Mouse (Mus musculus) retina, postnatal 1 day (tissue): Measurements from ENCODE around the gene 9530003J23Rik.
A peak's percentile ranks its signal among the peaks of the same experiment; 100 is the strongest.
"Not testable (repeated sequence)": the region's sequence is repeated elsewhere in the genome, so short reads cannot be mapped to it uniquely, and the experiment has no call there.

Source experiments
- DNase-seq: peaks from one replicate; pipeline ENCODE4 v3.0.0-alpha.2; 2012

Gene 9530003J23Rik

DNA sequence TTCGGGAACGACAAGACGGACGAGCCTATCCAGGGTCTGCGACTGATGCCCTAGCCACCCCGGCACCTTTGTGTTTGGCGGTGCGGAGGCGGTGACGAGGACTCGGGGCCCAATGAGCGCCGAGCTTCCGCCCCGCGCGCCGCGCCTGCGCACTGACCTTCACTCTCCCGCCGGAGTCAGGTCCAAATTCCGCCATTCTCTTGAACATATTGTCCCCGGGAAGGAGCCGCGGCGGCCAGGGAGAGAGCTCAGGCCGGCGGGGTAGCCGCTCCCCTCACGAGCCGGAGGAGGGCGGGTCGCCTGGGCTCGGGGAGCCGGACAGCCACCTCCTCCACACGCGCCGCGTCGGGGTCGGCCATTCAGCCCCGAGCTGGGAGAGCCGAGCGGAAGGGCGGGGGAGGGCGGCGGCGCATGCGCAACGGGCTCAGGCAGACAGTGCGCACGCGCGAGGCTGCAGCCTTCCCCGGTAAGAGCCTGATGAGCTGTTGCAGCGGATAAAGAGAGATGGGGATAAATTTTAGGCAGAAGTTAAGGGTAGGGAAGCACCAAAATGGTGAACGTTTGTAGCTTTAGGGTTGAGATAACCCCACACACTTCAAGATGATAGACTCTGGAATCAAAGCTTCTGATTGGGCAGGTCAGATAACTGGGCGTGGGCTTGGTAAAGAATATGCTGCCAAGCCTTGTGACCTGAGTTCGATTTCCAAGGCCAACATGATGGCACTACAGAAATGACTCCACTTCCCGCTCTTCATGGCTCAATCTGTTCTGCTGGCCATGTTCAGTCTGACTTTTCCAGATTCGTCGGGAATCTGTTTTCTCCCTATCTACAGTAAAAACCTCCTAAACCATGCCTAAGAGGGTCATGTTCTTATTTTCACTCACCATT, 14.2 kb downstream of the 9530003J23Rik start, which contains the start of gene Yeats4:
Gene Yeats4 (minus strand): TSS at position 406 of the 889 bp plus-strand sequence.
- peak; percentile 96 for DNase-seq

DNA sequence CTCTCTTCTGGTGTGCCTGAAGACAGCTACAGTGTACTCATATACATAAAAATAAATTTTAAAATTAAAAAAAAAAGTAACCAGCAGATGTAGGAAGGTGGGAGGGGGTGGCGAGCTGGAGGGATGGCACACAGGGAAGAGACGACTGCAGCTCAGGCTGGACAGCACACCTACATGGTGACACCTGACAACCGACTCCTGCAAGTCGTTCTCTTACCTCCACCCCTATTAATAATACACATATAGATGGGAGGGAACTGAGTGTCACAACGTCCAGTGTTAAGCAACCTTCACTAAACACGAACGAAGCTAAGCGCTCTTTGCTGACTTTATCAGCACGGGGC, 14.8 kb downstream of the 9530003J23Rik start:
- DNase-seq = no peak

DNA sequence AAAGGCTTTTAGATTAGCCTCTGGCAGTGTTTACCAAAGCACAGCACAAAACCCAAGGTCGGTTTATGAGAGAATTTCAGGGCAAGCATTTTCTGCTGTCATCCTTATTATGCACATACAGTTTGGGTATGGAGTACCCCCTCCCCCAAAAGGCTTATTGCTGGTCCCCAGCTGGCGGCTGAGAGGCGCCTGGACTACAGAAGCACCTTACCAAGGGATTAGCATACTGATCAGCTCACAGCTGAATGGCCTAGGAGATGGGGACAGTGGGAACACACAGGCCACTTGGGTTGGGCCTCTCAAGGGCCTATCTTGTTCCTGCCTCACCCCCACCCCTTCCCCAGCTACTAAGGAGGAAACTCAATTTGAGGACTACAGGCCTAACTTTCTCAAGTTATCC, 15.7 kb downstream of the 9530003J23Rik start:
- peak; percentile 75 for DNase-seq

DNA sequence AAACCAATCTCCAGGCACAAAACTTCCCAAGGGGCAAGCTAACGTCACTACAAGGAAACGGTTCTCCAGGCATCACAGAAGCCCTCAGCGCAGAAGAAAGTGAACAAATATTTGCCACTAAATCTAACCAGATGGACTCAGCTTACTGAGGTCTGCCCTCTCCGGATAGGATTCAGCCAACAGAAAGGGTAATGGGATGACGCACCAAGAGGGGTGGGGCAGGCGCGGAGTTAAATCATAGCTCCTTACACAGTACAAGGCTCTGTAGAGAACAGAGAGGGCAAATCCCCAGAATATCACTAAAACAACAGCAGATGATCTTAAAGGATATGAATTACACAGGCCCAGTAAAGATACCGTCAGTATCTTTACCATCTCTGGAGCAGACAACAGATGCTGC, 20.2 kb downstream of the 9530003J23Rik start:
- DNase-seq = no peak

DNA sequence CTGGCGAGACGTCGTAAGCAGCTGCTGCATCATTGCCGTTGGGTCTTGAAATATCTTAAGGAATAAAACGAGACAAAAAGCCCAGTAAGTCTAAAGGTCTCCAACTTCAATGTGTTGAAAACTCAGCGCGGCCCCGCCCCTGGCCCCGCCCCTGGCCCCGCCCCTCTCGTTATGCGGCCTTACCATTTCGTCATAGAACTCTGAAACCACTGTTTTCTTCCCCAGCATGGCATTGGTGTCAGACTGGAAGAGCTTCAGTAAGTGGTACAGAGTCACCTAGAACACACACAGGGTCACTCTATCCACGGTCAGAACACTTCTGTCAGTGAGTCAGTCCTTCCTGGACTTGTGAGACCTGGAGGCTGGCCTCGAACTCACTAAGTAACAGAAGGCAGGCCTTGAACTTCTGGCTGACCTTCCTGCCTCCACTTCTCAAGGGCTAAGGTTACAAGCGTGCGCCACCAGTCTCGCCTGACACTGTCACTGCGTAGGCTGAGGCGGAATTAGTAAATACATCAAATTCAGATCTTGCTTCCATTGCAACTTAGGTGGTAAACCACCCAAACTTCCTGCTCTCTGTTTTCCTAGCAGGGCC, 21.2 kb downstream of the 9530003J23Rik start:
- DNase-seq = no peak

DNA sequence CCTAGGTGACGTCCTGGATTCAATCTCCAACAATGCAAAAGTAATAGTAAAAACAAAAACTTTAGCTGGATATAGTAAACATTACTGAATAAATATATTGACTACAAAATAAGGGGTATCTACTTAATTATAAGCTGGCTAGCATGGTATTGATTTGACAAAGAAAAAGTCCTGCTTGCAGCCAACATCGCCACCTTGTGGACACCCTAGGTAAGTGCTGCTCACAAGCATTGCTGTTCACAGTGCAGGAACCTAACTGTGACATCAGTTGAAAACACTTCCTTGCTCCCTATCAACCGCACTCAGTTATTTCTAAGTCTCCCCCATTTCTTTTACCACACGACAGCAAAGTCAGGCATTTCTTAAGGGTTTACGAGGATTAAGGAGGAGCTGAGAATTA, 21.7 kb downstream of the 9530003J23Rik start:
- DNase-seq = peak; percentile 52

DNA sequence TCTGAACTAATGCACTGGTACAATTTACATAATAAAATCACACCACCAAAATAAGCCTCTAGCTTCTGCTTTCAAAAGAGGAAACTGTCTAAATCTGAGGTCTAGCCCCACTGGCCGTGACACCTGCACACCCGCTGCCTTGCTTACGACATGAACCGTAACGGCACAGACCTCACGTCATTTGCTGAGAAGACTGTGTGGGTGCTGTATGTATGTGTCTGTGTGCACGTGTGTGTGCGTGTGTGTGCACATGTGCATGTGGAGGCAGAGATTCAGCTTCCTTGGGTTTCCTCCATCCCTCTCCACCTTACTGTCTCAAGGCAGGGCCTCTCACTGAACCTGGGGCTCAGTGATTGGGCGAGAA, 22.4 kb downstream of the 9530003J23Rik start:
- DNase-seq = no peak

DNA sequence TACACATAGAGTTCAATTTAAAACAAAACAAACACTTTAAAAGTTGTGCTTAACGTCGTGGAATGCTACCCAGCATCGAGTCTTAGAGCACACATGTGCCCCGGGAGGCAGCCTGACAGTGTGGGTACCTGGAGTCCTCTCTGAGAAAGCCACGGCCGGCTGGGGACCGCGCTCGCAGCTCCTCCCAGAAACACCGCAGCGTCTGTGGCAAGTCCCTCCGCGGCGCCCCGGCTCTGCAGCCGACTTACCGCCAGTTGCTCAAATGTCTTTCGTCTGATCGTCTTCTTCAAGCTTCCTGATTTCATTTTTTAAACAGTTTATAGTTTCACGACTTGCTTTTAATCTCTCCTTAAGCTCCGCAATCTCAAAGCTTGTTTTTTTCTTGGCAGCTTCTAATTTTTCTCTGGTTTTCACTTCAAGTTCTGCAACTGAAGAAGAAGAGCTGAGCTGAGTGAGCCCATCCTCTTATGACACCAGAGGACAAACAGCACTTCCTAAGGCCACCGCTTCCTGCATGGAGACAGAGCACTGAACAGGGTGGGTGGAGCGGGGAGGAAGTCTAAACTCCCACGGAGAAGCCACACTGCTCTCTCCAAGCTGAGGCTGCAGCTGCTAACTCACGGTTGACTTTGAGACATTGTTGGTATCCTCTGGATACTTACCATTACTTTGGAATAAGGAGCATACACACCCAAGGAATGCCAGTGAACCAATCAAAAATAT, 22.9 kb downstream of the 9530003J23Rik start:
- no peak for DNase-seq

DNA sequence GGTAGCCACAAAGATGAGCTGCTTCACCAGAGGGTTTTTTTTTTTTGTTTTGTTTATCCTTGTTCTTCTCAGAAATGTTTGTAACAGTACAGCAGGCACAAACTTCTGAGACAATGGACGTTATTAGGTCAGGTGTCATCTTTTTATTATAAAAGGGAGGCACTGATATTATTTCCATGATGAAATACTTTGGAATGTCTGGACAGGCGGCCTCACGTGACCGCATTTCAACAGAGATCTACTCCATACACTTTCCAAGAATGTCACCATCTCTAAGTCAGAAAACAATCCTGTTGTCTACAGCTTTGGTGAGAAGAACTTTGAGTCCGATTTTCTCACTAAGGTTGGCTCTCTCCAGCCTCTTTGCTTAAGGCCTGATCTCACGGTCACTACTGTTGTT, 27.5 kb downstream of the 9530003J23Rik start:
- no peak for DNase-seq

DNA sequence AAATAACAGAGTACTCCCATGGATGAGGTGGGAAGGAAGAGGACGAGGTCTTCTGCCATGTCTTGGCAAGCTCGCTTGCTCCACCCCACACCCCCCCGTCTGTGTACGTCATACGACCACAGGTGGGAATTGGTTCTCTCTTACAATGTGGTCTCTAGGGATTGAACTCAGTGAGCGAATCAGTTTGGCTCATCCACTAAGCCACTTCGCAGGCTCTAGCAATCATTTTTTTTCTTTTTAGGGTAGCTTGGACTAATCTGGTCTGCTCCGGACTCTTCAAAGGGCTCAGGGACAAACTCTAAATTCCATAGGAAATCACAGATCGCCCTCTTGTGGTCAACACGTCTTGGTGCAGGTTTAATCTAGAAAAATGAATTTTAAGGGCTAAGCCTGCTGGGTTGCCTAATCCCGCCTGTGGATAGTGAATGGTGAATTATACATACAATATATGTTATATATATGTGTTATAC, 29.0 kb downstream of the 9530003J23Rik start:
- DNase-seq = peak; percentile 87

DNA sequence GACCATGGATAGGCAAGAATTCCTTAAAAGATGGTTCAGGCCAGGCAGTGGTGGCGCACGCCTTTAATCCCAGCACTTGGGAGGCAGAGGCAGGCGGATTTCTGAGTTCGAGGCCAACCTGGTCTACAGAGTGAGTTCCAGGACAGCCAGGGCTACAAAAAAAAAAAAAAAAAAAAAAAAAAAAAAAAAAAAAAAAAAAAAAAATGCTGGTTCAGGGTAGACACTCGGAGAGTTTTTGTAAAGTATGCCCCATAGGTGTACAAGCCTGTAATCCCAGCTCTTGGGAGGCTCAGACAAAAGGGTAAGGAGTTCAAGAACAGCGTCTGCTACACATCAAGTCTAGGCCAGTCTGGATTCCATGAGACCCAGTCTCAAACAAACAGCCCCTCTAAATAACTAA, 29.7 kb downstream of the 9530003J23Rik start:
- DNase-seq = not testable (repeated sequence)

DNA sequence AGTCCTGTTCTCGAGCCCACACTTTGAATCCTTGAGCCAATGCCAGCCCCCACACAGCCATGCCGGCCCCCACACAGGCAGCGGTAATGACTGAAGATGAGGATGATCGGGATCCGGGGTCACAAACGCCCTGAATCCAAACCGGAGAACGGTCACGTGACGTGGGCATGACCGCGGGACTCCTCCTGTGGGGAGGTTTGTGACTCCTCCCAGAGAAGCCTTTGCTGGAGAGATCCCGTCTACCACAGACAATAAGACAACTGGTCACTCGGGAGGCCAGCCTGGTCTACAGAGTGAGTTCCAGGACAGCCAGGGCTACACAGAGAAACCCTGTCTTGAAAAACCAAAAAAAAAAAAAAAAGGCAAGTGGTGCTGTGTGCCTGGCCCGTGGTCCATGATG, 30.3 kb downstream of the 9530003J23Rik start:
- DNase-seq = no peak

DNA sequence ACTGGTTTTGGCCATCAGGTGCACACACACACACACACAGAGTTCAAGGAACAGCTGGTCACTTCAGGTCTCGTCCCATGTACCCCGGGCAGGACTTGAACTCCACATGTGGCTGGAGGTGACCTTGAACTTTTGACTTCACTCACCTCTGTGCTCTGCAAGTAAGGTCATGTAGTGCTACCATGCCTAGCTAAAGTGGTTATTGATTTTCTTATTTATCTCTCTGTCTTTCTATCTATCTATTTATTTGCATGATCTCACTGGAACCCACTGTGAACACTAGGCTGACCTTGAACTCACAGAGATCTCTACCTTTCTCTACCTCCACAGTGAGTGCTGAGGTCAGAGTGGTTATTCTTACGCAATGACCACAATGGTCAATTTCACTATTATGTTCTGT, 32.4 kb downstream of the 9530003J23Rik start:
- DNase-seq = no peak

DNA sequence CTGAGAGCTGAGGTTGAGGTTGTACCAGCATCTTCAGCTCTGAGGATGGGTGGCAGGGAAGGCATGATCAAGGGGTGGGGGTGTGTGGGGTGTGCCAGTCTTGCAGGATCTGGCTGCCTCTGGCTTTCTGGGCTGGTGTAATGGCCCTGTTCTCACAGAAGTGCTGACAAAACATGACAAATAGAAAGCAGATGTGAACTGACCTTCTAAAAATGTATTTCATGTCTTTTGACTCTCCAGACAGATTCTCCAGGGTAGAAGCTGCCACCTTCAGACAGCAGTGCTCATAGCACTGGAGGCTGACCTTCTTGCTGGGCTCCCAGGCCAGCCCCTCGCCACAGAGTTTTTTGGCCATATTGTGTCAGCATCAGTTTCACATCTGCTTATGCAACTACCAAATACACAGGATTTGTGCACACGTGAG, 34.9 kb downstream of the 9530003J23Rik start:
- no peak for DNase-seq

DNA sequence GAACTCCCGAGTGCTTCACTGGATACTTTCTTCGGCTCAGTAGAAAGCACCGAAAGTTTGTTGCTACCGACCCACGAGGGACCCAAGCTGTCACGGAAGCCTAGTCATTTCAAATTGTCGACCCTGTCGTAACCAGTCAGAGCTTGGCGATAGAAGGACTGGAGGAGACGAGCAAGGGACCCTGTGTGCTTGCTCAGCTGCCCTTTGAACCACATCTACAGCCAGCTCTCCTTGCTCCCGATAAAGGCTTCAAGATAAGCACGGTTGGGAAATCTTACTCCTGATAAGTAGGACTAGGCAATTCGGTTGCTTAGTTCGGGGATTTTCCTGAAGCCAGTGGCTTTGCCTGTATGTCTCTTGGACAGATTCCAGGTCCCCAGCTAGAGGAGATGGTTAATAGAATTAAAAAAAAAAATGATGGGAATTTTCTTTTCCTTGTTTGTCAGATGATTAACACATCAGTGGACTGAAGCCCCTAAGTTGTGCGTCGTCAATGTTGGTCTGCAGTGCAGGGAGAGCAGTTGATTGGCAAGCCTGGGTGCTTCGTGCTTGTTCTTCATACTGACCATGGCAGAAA, 35.4 kb downstream of the 9530003J23Rik start:
- no peak for DNase-seq

DNA sequence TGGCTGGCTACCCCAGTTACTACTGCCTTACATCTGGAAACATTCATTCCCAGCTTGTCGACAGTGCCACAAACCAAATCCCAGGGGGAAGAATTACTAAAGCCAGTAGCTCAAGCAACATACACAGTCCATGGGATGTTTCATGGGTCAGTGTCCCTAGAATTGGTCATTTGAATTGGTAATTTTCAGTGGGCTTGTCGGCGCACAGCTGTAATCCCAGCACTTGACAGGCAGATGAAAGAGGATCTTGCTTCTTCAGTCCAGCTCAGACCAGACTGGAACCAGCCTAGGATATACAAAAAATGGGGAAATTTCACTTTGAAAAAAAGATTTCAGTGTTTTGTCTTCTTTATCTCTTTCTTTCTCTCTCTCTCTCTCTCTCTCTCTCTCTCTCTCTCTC, 38.8 kb downstream of the 9530003J23Rik start:
- DNase-seq = no peak

DNA sequence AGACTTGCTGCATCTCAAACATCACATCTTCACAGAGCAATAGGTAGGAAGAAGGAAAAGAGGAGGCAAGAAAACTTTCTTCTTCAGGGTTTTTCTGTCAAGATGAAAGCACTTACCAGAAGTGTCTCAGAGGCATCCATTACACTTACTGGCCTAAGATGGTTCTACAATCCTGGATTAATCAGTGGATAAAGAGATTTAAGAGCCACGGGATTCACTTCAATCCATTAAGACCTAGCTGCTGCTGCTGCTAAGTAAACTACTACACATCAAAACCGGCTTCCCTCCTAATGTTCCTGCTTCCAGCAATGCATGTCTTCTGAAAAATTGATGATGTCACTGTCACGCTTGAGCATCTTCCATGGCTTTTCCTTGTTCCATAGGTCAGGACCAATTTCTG, 41.8 kb downstream of the 9530003J23Rik start:
- peak; percentile 66 for DNase-seq

DNA sequence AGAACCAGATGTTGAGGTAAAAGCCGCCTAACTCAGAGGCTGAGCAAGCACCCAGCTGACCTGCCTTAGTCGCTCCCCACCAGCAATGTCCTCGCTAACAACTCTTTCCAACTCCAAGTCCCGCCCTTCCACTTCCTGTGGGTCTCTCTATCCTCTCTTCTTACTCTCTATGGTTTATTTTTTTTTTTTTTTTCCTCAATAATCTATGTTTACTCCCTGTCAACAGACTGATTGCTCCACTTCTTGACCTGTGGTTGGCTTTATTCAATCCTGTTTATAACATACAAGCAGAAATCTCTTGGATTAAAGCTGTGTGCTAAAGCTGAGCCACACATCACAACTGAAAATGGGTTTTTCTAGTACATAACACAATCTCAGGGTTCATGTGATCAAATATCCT, 42.8 kb downstream of the 9530003J23Rik start:
- DNase-seq = no peak

DNA sequence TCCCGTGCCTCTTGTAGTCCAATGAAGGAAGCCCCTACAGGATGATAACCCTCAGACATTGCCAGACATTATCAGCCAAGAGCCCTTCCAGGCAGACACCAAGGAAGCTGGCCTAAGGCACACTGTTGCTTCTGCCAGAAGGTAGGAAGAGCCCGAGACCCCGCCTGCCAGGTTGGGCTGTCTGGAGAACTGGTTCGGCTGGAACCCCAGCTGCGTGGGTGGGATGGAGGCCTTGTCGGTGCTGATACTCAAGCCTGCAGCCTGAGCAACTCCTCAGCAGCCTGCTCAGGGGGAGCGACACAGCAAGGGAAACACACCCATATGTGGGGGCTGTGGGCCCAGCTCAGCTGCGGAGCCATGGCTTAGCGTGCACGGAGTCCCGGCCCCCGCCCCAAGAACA, 43.5 kb downstream of the 9530003J23Rik start:
- DNase-seq = no peak

DNA sequence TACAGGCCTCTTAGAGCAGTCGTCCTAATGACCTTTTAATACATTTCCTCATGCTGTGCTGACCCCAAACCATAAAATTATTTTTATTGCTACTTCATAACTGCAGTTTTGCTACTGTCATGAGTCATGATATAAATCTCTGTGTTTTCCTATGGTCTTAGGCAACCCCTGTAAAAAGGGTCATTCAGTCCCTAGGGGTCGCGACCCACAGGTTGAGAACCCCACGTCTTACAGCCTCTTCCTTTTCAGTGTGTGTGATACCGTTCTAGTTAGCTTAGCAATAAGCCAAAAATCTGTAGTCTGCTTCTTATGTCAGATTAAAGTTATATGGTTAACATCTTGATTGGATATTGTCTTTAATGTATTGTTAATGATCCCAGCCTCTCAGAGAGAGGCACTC, 45.1 kb downstream of the 9530003J23Rik start:
- no peak for DNase-seq

DNA sequence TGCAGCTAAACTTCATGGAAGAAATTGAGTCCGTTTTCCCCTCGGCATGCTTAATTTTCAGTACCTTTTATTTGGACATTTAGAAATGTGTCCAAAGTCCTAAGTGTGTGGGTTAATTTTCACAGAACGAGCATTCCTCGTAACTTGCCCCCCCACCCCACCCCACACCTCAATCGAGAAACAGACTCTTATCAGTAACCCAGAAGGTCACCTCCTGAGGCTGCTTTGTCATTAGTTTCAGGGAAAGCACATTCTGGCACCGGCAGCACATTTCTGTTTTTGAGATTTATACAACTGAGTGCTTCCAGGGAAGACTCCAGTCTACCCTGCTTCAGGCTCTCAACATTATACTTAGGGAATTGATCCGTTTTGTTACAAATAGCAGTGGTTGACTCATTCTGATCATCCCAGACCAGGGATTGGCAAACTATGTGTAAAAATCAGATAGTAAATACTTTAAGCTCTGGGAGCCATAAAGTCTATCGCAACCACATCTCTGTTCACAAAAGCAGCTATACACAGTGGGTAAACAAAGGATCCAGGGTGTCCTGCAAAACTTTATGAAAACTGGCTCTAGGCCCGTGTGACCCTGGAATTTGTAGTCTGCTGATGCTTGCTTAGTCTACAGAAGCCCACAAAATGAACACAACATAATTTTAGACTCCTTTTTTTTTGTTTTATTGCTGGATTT, 53.0 kb downstream of the 9530003J23Rik start:
- DNase-seq = no peak
